Mouse (Mus musculus) T-cell, adult 2 months (primary cell): Measurements from ENCODE around the gene Sarnp.

ENCODE experiments used
- DNase-seq: peaks from one replicate; pipeline ENCODE4 v3.0.0; 2022; ENCODE audit warnings: low spot score

Sarnp gene

GRCm38 (mm10) chr10:128817033-128817432 lies at the start of gene Sarnp:
Sarnp (plus strand) TSS chr10:128817333.
- no peak for DNase-seq

- DNase-seq, result peak; percentile 23
Measured at GRCm38 (mm10) chr10:128772895-128773294, 44.2 kb upstream of the Sarnp start.

GRCm38 (mm10) chr10:128773685-128774084 lies 43.4 kb upstream of the Sarnp start:
- no peak for DNase-seq

GRCm38 (mm10) chr10:128778441-128778840 lies 38.7 kb upstream of the Sarnp start:
- no peak for DNase-seq

GRCm38 (mm10) chr10:128779011-128779795 lies 37.9 kb upstream of the Sarnp start:
- no peak for DNase-seq

- DNase-seq, result no peak
Measured at GRCm38 (mm10) chr10:128780200-128780599, 36.9 kb upstream of the Sarnp start.

GRCm38 (mm10) chr10:128790398-128791124 lies 26.6 kb upstream of the Sarnp start, which contains the start of gene Mmp19:
Mmp19 (plus strand) TSS chr10:128790910.
- DNase-seq, result no peak

GRCm38 (mm10) chr10:128792041-128792440 lies 25.1 kb upstream of the Sarnp start:
- DNase-seq, result no peak

- DNase-seq, result no peak
Measured at GRCm38 (mm10) chr10:128793258-128793657, 23.9 kb upstream of the Sarnp start.

GRCm38 (mm10) chr10:128794391-128794790 lies 22.7 kb upstream of the Sarnp start:
- DNase-seq, result no peak

GRCm38 (mm10) chr10:128795581-128795980 lies 21.6 kb upstream of the Sarnp start:
- no peak for DNase-seq

- no peak for DNase-seq
Measured at GRCm38 (mm10) chr10:128798676-128799075, 18.5 kb upstream of the Sarnp start.

- no peak for DNase-seq
Measured at GRCm38 (mm10) chr10:128801981-128802495, 15.1 kb upstream of the Sarnp start.

- no peak for DNase-seq
Measured at GRCm38 (mm10) chr10:128802956-128803355, 14.2 kb upstream of the Sarnp start.

GRCm38 (mm10) chr10:128803361-128803760 lies 13.8 kb upstream of the Sarnp start:
- no peak for DNase-seq

GRCm38 (mm10) chr10:128803771-128804270 lies 13.3 kb upstream of the Sarnp start, which contains the start of gene Dnajc14:
Dnajc14 (plus strand) TSS chr10:128804062.
- no peak for DNase-seq

GRCm38 (mm10) chr10:128804271-128805091 lies 12.7 kb upstream of the Sarnp start, which contains the start of gene Tmem198b:
Tmem198b (minus strand) TSS chr10:128804370.
- DNase-seq, result peak; percentile 36

GRCm38 (mm10) chr10:128805092-128806000 lies 11.8 kb upstream of the Sarnp start:
- DNase-seq, result peak; percentile 96

GRCm38 (mm10) chr10:128806086-128806485 lies 11.0 kb upstream of the Sarnp start:
- no peak for DNase-seq

- DNase-seq, result no peak
Measured at GRCm38 (mm10) chr10:128807018-128807417, 10.1 kb upstream of the Sarnp start.

GRCm38 (mm10) chr10:128820217-128820616 lies 3.1 kb downstream of the Sarnp start:
- DNase-seq, result no peak
